Mouse (Mus musculus): ENCODE data around the gene Parvb. TPM values are rescaled to one million over a fixed set of nuclear protein-coding genes. Genes with fewer than 3 reads are reported as not detected.

Parvb gene
- total RNA-seq, 2 experiments from 2014 or later: 45.8 to 49.5 TPM

GRCm38 (mm10) chr15:84313566-84313878, 81.7 kb downstream of the Parvb start:
- intact Hi-C loops (cut with DNase I): no loop called here
- DNase-seq: no peak

GRCm38 (mm10) chr15:84314420-84315080, 82.7 kb downstream of the Parvb start:
- no peak for DNase-seq
- intact Hi-C loops (cut with DNase I): no loop called here

GRCm38 (mm10) chr15:84315276-84316046, 83.6 kb downstream of the Parvb start:
- intact Hi-C loops (cut with DNase I): no loop called here
- DNase-seq: no peak

- intact Hi-C loops (cut with DNase I): no loop called here
- DNase-seq: no peak
Measured at GRCm38 (mm10) chr15:84319393-84319792, 87.5 kb downstream of the Parvb start.

GRCm38 (mm10) chr15:84321544-84322174, 89.8 kb downstream of the Parvb start:
- DNase-seq: no peak
- intact Hi-C loops (cut with DNase I): no loop called here

GRCm38 (mm10) chr15:84323966-84324869, 92.4 kb downstream of the Parvb start, which contains the start of gene Parvg:
Gene Parvg (plus strand): TSS chr15:84324026.
- no peak for DNase-seq
- intact Hi-C loops (cut with DNase I): no loop called here

GRCm38 (mm10) chr15:84324870-84325553, 93.2 kb downstream of the Parvb start:
- intact Hi-C loops (cut with DNase I): no loop called here
- DNase-seq: no peak

GRCm38 (mm10) chr15:84325736-84326135, 93.9 kb downstream of the Parvb start:
- DNase-seq: no peak
- intact Hi-C loops (cut with DNase I): no loop called here

- DNase-seq: no peak
- intact Hi-C loops (cut with DNase I): no loop called here
Measured at GRCm38 (mm10) chr15:84328870-84329269, 97.0 kb downstream of the Parvb start.

- intact Hi-C loops (cut with DNase I): no loop called here
- DNase-seq: no peak
Measured at GRCm38 (mm10) chr15:84329940-84330339, 98.1 kb downstream of the Parvb start.

GRCm38 (mm10) chr15:84331066-84331612, 99.3 kb downstream of the Parvb start:
- no peak for DNase-seq
- intact Hi-C loops (cut with DNase I): no loop called here

GRCm38 (mm10) chr15:84336281-84336817, 104.5 kb downstream of the Parvb start:
- intact Hi-C loops (cut with DNase I): no loop called here
- no peak for DNase-seq

- no peak for DNase-seq
- intact Hi-C loops (cut with DNase I): no loop called here
Measured at GRCm38 (mm10) chr15:84337599-84337998, 105.8 kb downstream of the Parvb start.

GRCm38 (mm10) chr15:84340926-84341325, 109.1 kb downstream of the Parvb start:
- intact Hi-C loops (cut with DNase I): no loop called here
- DNase-seq: no peak

- intact Hi-C loops (cut with DNase I): no loop called here
- no peak for DNase-seq
Measured at GRCm38 (mm10) chr15:84348769-84349168, 116.9 kb downstream of the Parvb start.

GRCm38 (mm10) chr15:84349915-84350738, 118.3 kb downstream of the Parvb start:
- intact Hi-C loops (cut with DNase I): no loop called here
- no peak for DNase-seq

- intact Hi-C loops (cut with DNase I): no loop called here
- no peak for DNase-seq
Measured at GRCm38 (mm10) chr15:84351342-84351741, 119.5 kb downstream of the Parvb start.

All from gastrocnemius, postnatal 36 days (tissue).